Mouse (Mus musculus) cerebellum, adult 2 months (tissue): Measurements from ENCODE around the gene Cacng1. TPM values are rescaled to one million over a fixed set of nuclear protein-coding genes. Genes with fewer than 3 reads are reported as not detected.

Experiments
- DNase-seq, 2 experiments: peaks; one replicate each; pipeline ENCODE4 v3.0.0; 2021
- H3K27ac ChIP-seq: fragments of 200-500 bp; 2 replicates; pipeline ENCODE4 v1.5.1; 2012; ENCODE audit warnings: low read length, control low read depth, inconsistent platforms; ENCODE audit not compliant: insufficient read depth
- H3K27me3 ChIP-seq: fragments of 200-500 bp; 2 replicates; pipeline ENCODE4 v1.6.1; 2012; ENCODE audit warnings: inconsistent platforms, mild to moderate bottlenecking, low read length, moderate library complexity; ENCODE audit not compliant: control insufficient read depth, insufficient read depth
- H3K4me1 ChIP-seq: fragments of 200-500 bp; 2 replicates; pipeline ENCODE4 v1.6.1; 2011; ENCODE audit warnings: low read length; ENCODE audit not compliant: control insufficient read depth, insufficient read depth
- H3K4me3 ChIP-seq: fragments of 200-500 bp; replicated peaks from 2 replicates; pipeline ENCODE3; 2011; ENCODE audit warnings: mild to moderate bottlenecking, low read depth, low read length, control low read depth; ENCODE audit not compliant: insufficient read depth
- CTCF ChIP-seq: fragments of 200-500 bp; IDR thresholded peaks from 2 replicates; pipeline ENCODE4 v1.5.1; 2011; ENCODE audit warnings: low read depth, mild to moderate bottlenecking, control low read depth, low read length, moderate library complexity, borderline replicate concordance; ENCODE audit not compliant: insufficient read depth
- POLR2A ChIP-seq: fragments of 200-500 bp; IDR thresholded peaks from 2 replicates; pipeline ENCODE4 v1.6.1; 2011; ENCODE audit warnings: low read length, control low read depth, borderline replicate concordance; ENCODE audit not compliant: insufficient read depth
- WGBS: fragments of 180-500 bp; shearing (Covaris S2); methylation state at CpG from one replicate; pipeline ENCODE4 v1.1.7; 2018; 5-methylcytosine and 5-hydroxymethylcytosine counted together
- polyA plus RNA-seq: library from polyadenylated mRNA; depleted of rRNA; stranded (reverse); fragments of >200 nt; gene quantifications from 2 replicates; pipeline ENCODE4 v1.2.3, GENCODE M21; 2012

Gene Cacng1
- polyA plus RNA-seq, 1 experiment, result 0.13 TPM

DNA sequence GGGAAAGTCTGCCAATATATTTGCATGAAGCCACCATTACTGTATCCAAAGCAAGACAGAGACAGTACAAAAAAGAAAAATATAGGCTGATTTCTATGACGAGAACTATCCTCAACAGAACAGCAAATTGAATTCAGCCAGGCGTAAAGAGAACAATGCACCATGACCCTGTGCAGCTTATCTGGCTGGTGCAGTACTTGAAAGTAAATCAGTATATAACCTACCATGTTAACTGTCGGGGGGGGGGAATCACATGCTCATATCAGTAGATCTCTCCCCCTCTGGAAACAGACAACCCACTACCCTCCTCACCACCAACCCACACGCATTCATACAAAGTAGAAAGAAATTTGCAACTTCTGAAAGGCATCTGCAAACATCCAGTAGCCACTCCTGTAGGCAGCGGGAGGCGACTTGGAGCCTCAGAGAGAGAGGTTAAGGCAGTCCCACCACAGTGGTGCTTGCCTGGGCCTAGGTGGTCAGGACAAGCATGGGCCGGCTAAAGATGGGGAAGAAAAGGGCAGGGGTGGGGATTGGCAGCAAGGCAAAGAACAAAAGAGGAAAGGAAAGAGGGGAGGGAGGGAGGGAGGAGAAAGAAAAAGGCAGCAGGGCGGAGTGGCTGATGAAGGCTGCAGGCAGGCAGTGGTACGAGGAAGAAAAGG lies 33.5 kb downstream of the Cacng1 start:
- TF ChIP-seq CTCF (no peak), POLR2A (no peak)
- WGBS, result 87% methylated on average over 9 of the region's 9 CpGs
- Histone ChIP-seq H3K27ac (no peak overlapping the region), H3K4me1 (no peaks in the 10 kb centered on the region; the same call in 1 of the 2 replicates), H3K27me3 (no peaks in the 10 kb centered on the region), H3K4me3 (no peak overlapping the region)
- DNase-seq, result no peak

DNA sequence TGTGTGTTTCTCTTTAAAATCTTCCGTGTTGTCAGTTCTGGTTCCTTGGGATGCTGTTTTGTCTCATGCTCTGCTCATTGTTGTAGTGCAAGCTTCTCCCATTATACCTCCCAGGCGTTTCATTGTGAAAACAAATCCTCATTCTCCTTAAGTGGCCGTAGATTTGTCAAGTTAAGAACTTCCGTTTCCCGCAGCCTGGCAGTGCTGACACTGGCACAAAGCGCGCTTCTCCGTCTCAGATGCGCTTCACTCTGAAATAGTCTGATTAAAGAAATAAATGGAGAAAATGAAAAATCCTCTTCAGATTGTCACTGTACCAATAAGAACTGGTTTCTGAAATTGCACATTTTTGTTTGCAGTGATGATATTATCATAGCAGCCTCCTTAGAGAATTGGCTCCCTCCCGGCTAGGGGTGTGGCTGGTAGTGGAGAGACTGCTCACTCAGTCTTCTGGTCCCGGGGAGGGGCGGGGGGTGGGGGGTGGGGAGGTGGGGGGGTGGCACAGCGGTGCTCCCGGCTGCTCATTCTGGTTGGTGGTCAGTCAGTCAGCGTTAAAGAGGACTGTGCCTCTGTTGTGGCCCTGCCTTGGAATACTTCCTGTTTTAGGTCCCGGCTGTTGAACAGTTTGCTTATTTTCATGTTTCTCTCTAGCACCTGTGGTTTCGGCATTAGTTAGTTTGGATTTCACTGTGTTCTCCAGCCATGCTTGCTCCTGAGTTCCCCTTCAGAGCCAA lies 39.9 kb downstream of the Cacng1 start:
- TF ChIP-seq CTCF (no peak), POLR2A (no peak)
- H3K4me3 ChIP-seq, result no peak overlapping the region
- no peak overlapping the region for H3K27ac ChIP-seq
- 47% methylated on average over 17 of the region's 17 CpGs for WGBS
- no peaks in the 10 kb centered on the region for H3K27me3 ChIP-seq
- H3K4me1 ChIP-seq, result no peaks in the 10 kb centered on the region
- DNase-seq, result no peak

DNA sequence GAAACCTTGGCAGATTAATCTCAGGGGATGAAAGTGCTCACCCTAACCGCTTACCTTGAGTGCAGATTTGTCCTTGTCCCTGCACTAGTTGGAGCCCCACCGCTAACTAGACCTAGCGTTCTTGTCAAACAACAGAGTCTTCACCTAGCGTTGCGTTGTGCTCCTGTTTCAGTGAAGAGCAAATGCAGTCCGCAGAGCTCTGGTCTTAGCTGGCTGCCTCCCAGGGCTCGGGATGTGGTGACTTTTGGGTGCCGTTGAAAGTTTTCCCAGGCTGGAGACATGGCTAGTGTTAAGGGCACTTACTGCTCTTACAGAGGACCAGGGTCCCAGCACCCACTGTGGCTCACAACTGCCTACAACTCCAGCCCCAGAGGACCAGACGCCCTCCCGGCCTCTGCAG lies 41.1 kb downstream of the Cacng1 start:
- no peaks in the 10 kb centered on the region for H3K4me1 ChIP-seq
- no peak for DNase-seq
- TF ChIP-seq CTCF (no peak), POLR2A (no peak)
- no peak overlapping the region for H3K4me3 ChIP-seq
- WGBS, result 71% methylated on average over 10 of the region's 10 CpGs
- H3K27me3 ChIP-seq, result no peaks in the 10 kb centered on the region
- H3K27ac ChIP-seq, result no peak overlapping the region

DNA sequence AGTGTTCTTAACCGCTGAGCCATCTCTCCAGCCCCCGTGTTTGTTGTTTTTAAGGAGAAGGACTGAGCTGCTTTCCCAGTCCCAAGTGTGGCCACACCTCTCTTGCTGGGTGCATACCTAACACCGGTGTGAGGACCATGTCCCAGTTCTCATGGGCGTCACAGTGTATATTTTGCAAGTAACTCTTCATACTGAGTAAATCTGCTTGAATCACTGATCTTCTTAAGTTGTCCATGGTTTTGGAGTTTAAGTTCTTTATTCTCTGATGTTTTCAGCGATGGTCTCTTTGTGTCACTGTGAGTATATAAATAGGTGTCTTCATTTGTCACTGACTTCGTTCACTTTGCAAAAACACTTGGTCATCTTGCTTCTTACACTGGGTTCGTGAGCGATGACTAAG lies 41.7 kb downstream of the Cacng1 start:
- no peak overlapping the region for H3K27ac ChIP-seq
- no peak for TF ChIP-seq POLR2A
- no peak for TF ChIP-seq CTCF
- no peaks in the 10 kb centered on the region for H3K4me1 ChIP-seq
- WGBS, result 90% methylated on average over 8 of the region's 8 CpGs
- no peaks in the 10 kb centered on the region for H3K27me3 ChIP-seq
- DNase-seq, result no peak
- H3K4me3 ChIP-seq, result no peak overlapping the region

DNA sequence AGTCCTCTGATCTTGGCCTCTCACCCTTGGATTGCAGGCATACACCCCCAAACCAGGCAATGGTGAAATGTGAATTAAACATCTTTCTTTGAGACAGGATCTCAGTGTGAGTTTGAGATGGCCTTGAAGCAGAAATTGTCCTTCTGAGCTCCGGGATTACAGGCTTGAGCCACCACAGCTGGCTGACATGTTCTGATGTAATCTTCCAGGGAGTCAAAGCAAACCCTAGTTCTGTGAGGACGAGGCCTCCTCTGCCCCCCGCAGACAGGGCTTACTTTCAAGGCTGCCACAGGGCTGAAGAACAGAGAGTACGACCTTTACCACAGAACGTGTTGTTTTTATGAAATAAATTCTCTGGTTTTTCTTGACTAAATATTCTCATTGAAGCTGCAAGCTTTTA lies 42.3 kb downstream of the Cacng1 start:
- Histone ChIP-seq H3K27ac (no peak overlapping the region), H3K4me1 (no peaks in the 10 kb centered on the region), H3K4me3 (no peak overlapping the region), H3K27me3 (no peaks in the 10 kb centered on the region)
- TF ChIP-seq POLR2A, result no peak
- no peak for TF ChIP-seq CTCF
- 87% methylated on average over 5 of the region's 5 CpGs for WGBS
- DNase-seq, result no peak

DNA sequence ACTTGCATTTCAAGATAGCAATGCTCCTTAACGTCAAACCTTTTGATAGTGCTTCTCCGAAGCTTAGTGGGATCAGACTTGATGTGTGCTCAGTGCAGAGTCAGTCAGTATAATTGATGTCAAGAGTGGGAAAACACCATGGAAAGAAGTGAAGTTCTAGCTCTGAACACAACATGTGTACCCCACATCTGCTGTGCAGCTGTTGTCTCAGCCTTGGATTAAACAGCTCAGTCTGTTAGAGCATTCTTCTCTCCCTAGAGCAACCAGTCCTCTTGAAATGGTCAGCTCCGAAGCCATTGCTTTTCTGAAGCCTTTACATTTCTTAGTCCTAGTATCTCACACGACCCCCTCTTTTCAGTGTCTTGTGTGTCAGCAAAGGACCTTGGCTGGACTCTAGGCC lies 47.3 kb downstream of the Cacng1 start:
- WGBS, result 89% methylated on average over 4 of the region's 4 CpGs
- no peaks in the 10 kb centered on the region for H3K4me1 ChIP-seq
- H3K27me3 ChIP-seq, result no peaks in the 10 kb centered on the region
- no peak overlapping the region for H3K4me3 ChIP-seq
- DNase-seq, result no peak
- TF ChIP-seq POLR2A, result no peak
- TF ChIP-seq CTCF, result no peak
- H3K27ac ChIP-seq, result no peak overlapping the region

DNA sequence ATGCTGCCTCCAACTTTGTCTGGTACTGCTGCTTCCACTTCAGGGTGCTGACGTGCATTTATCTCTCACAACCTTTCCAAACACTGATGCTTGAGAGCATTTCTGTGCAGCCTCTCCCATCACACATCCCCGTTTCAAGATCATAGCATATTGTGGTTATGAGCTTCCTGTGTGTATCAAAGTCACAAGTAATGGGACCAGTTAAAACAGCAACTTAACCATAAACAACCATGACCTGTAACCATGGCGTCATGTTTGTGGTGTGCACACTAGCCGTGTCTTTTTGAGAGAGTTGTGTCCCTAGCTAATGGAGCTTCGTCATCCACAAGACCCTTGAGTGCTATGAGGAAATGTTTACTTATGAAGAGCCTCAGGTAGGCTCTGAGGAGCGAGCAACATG lies 48.1 kb downstream of the Cacng1 start:
- DNase-seq, result no peak
- TF ChIP-seq CTCF (no peak), POLR2A (no peak)
- H3K27ac ChIP-seq, result no peak overlapping the region
- no peaks in the 10 kb centered on the region for H3K27me3 ChIP-seq
- WGBS, result 84% methylated on average over 6 of the region's 6 CpGs
- H3K4me1 ChIP-seq, result no peaks in the 10 kb centered on the region
- no peak overlapping the region for H3K4me3 ChIP-seq

DNA sequence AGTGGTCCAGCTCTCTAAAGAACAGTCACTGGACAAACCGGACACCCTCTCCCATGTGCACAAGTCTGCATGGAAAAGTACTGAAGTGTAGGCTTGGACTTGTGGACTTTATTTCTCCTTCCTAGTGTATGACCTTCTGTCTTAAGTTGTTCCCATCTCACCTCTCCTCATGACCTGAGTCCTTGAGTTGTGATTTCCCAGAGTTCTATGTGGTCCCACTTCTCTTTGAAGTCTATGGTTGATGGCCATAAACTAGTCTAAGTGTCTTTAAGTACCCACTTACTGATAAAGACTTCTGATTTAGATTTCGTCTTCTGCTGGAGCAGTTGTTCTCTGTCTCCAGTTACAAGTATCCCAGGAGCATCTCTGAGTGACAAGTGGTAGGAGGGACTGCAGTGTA lies 48.8 kb downstream of the Cacng1 start:
- no peak overlapping the region for H3K4me3 ChIP-seq
- no peaks in the 10 kb centered on the region for H3K27me3 ChIP-seq
- no peak overlapping the region for H3K27ac ChIP-seq
- TF ChIP-seq POLR2A, result no peak
- TF ChIP-seq CTCF, result no peak
- no peak for DNase-seq
- 95% methylated on average over 2 of the region's 2 CpGs for WGBS
- no peaks in the 10 kb centered on the region for H3K4me1 ChIP-seq
